Mouse (Mus musculus) erythroblast, embryonic 14.5 days (primary cell): Measurements from ENCODE around the gene Arsa.

Experiments
- GATA1 ChIP-seq: IDR thresholded peaks from 2 replicates; pipeline ENCODE4 v1.6.1; 2012; ENCODE audit warnings: low read length, inconsistent platforms, mixed read lengths
- TAL1 ChIP-seq: IDR thresholded peaks from 3 replicates; pipeline ENCODE4 v1.6.1; 2012; ENCODE audit warnings: low read length, inconsistent platforms, mixed read lengths

GRCm38 (mm10) chr15:89496131-89496530 is 18.9 kb upstream of the Arsa start:
- TF ChIP-seq GATA1: no peak
- TF ChIP-seq TAL1: no peak
